Mouse (Mus musculus) heart, adult 2 months (tissue): ENCODE data around the gene Fmo3.

ENCODE experiments used
- CTCF ChIP-seq: fragments of 200-600 bp; IDR thresholded peaks from 2 replicates; pipeline ENCODE4 v1.8.1; 2022; ENCODE audit warnings: antibody characterized with exemption, mild to moderate bottlenecking, moderate library complexity
- EP300 ChIP-seq: fragments of 200-500 bp; IDR thresholded peaks from 2 replicates; pipeline ENCODE4 v1.6.1; 2011; ENCODE audit warnings: low read depth, low read length, control low read depth; ENCODE audit not compliant: insufficient read depth
- POLR2A ChIP-seq: fragments of 200-500 bp; IDR thresholded peaks from 2 replicates; pipeline ENCODE4 v1.6.1; 2011; ENCODE audit warnings: mild to moderate bottlenecking, low read depth, low read length, control low read depth; ENCODE audit not compliant: insufficient read depth

GRCm38 (mm10) chr1:162912085-162912484 is 72.2 kb downstream of the Fmo3 start:
- TF ChIP-seq POLR2A = no peak
- no peak for TF ChIP-seq CTCF
- no peak for TF ChIP-seq EP300
